Mouse (Mus musculus): Measurements from ENCODE around the gene Grn. TPM values are rescaled to one million over a fixed set of nuclear protein-coding genes. Genes with fewer than 3 reads are reported as not detected.

Grn gene
- polyA plus RNA-seq (2017; shearing (Covaris generic)): 85.2 TPM

DNA sequence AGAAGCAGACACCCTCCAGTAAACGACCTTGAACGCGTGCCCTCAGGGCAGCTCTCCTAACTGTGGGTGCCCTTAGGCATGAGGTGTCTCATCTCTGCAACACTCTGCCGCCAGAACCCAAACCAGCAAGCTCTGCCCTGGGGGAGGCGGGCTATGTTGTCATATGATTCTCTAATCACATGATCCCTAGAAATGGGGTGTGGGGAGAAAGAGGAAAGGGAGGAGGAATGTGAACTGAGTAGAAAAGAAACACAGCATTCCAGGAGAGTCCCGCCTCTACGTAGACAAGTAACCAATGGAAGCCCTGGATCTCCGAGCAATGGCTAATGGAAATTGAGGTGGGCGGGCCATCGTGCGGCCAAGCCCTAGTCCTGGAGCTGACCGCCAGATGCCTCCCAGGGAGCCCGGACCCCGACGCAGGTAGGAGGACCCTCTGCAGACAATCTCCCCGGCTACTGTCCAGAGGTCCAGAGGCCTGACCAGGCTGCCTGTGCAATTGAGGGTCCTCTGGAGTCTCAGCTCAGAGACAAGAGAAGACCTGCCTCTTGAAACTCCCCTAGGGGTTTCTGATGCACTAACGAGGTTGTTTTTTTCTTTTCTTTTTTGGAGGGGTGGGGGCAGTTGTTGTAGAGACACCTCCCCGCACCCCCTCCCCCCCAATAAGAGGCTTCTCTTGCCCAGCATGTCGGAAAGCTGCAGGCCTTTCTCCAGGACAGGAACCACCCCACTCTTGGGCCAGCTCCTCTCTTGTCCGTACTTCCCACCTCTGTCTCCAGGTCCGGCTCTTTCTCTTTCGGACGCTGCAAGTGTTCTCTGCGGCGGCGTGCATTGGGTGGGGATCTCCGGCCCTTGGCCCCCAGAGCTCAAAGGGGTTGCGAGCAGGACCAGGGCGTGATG lies at the start of gene Grn:
Grn (plus strand) TSS at position 195 of the 897 bp plus-strand sequence.

DNA sequence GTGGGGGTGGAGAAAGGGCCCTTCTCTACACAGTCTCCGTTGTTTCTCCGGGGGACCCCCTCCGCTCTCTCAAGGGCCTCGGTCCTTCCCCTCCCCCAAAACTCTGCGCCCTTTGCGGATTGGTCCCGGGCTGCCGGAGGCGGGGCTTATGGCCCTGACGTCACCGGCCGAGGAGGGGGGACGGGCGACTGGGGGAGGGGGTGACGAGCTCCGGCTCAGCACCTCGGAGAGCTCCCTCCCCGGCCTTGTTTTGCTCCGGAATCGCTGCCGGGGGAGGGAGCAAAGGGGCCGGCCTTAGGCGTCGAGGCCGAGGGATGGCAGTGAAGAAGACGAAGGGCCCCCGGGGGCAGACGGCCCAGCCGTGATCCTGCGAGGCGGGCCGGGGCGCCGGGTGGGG lies 36.9 kb upstream of the Grn start, which contains the start of gene Rundc3a:
Rundc3a (plus strand) TSS at position 166 of the 397 bp plus-strand sequence.

DNA sequence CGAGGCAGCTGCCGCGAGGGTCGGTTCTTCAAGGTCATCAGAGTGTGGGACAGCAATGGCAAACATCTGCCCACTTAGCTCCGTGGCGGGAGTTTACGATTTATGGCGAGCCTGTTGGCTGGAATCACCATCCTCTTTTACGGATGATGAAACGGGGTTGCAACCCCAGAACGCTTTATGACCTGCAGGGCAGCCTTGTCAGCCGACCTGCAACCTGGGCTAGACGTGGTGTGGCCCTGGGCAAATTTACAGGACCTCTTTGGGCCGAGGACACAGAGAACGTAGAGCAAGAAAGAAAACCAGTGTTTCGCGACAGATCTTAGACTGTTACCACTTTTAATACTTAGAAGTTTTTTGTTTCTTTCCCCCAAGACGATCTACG lies 22.3 kb upstream of the Grn start, which contains the start of gene Slc25a39:
Slc25a39 (minus strand) TSS at position 113 of the 382 bp plus-strand sequence.

DNA sequence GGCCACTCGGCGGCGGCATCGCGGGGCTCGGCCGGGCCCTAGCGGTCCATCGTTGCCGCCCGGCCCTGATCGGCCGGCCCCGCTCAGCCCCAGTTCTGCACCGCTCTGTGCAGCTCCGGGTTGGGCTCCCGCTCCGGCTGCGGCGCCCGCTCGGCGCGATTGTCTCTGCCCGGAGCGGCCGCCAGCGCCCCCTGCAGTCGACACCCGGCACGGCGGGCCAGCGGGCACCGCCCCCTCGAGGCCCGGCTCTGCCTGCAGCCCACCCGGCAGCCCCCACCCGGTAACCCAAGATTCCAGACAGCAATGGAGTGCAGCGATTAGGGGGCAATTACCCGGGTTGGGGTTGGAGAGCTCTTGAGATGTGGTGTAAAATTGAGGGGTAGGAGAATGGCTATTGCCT lies 17.4 kb downstream of the Grn start, which contains the start of gene Fam171a2:
Fam171a2 (minus strand) TSS at position 186 of the 400 bp plus-strand sequence.

DNA sequence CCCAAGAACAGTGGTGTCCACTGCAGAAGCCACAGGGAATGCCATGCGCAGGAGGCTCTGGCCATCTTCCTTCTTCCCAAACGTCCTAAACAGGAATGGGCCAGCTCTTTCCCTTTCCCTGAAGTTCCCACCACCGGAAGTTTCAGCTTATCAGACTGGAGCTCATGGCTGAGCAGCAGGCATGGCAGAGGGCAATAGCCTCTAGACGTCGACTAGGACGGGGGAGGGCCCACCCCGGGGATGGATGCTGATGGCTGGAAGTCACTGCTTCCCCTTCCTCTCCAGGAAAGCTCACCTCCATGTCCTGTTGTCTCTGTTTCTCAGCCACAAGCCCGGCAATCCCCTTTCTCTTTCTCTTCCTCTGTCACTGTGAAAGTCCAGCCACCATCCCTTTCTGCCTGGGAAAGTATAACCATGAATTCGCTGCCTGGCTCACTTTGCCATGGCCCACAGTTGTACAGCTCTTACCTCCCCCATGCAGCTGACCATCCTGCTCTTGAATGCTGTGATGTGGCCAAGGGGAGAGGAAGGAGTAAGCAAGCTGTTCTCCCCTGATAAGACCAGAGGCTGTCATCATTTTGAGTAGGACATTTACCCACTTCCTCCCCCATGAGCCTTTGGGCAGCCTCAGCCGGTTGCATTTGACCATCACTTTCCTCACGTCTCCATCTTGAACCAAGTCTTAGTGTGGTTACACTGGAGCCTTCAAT lies 39.7 kb downstream of the Grn start, which contains the start of gene Itga2b:
Itga2b (minus strand) TSS at position 475 of the 710 bp plus-strand sequence.

Other genes starting within 250 kb of the Grn start
- gene Lsm12, start 245.0 kb upstream of the Grn start, polyA plus RNA-seq (2017; shearing (Covaris generic)): 56.8 TPM
- 50.3 TPM for gene G6pc3, start 240.7 kb upstream of the Grn start, polyA plus RNA-seq (2017; shearing (Covaris generic))
- 20.1 TPM for gene Hdac5, start 200.1 kb upstream of the Grn start, polyA plus RNA-seq (2017; shearing (Covaris generic))
- gene BC030867, start 181.4 kb upstream of the Grn start, polyA plus RNA-seq (2017; shearing (Covaris generic)): 1.9 TPM
- not detected for gene Asb16, start 161.6 kb upstream of the Grn start, polyA plus RNA-seq (2017; shearing (Covaris generic))
- 69.7 TPM for gene Tmub2, start 145.4 kb upstream of the Grn start, polyA plus RNA-seq (2017; shearing (Covaris generic))
- gene Atxn7l3, start 133.7 kb upstream of the Grn start, polyA plus RNA-seq (2017; shearing (Covaris generic)): 8.1 TPM
- gene Ubtf, start 110.6 kb upstream of the Grn start, polyA plus RNA-seq (2017; shearing (Covaris generic)): 112 TPM
- gene Slc4a1, start 64.1 kb upstream of the Grn start, polyA plus RNA-seq (2017; shearing (Covaris generic)): 1.8 TPM
- 34.1 TPM for gene Rundc3a, start 36.9 kb upstream of the Grn start, polyA plus RNA-seq (2017; shearing (Covaris generic))
- 50.6 TPM for gene Slc25a39, start 22.4 kb upstream of the Grn start, polyA plus RNA-seq (2017; shearing (Covaris generic))
- not detected for gene Fam171a2, start 17.4 kb downstream of the Grn start, polyA plus RNA-seq (2017; shearing (Covaris generic))
- 1.7 TPM for gene Itga2b, start 39.8 kb downstream of the Grn start, polyA plus RNA-seq (2017; shearing (Covaris generic))
- gene Gpatch8, start 126.1 kb downstream of the Grn start, polyA plus RNA-seq (2017; shearing (Covaris generic)): 77.4 TPM
- gene Gm11627, start 149.1 kb downstream of the Grn start, polyA plus RNA-seq (2017; shearing (Covaris generic)): not detected
- gene Fzd2, start 174.1 kb downstream of the Grn start, polyA plus RNA-seq (2017; shearing (Covaris generic)): not detected
- not detected for gene Meioc, start 233.4 kb downstream of the Grn start, polyA plus RNA-seq (2017; shearing (Covaris generic))